Mouse (Mus musculus) layer of hippocampus, adult 11-12 months (tissue): Measurements from ENCODE around the gene Blvrb.

Experiments used
- DNase-seq: peaks from one replicate; pipeline ENCODE4 v3.0.0; 2022; ENCODE audit warnings: low spot score

Gene Blvrb

DNA sequence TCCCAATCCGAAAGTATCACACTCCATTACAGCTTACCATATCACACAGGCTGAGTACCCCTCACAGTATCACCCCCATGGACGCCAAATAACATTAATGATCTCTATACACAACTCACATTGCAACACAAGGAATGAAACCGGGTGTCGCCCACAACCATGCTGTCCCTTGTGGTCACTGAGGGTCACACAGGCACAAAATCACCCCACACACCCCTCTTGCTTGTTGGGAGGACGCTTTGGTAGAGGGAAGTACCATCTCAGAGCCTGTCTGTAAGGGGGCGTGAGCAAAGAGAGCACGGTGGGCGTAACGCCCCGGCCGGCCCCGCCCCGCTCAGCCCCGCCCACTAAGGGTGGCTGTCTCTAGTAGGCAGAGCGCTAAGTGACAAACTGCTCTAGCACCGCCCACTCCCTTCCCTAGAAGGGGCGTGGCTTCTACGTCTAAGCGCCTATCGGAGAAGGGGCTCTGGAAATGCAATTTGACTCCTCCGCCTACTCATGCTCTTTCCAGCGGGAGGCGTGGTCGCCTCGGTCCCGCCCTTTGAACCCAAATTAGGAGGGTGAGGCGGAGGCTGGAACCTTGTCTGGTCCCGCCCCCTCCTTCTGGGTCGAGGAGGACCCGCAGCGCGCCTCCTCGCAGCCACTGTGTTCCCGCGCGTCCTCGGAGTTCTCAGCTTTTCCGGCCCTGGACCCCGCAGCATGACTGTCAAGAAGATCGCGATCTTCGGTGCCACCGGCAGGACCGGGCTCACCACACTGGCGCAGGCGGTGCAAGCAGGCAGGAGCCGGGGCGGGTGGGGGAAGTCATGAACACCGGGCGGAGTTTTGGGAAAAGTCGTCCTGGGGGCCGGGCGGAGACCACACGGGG lies at the start of gene Blvrb, which contains the start of gene Sptbn4:
TSS of gene Blvrb (plus strand) at position 560 of the 868 bp plus-strand sequence.
TSS of gene Sptbn4 (minus strand) at position 268 of the 868 bp plus-strand sequence.
- DNase-seq: peak; percentile 99

DNA sequence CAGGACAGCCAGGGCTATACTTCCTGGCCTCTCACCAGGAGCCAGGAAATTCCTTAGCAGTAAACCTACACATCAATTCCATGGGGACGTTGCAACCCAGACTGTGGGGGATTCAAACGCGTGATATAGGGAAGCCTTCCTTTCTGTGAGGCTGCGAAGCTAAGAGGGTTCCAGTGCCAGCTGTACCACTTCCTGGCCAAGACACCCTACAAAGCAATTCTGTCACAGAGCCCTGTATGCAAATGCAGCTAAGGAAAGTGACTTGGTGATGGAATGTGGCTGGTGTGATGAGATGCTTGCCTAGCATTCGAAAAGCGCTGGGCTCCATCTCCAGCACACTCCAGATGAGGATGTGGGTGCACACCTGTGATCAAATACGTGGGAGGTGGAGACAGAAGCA lies 47.2 kb upstream of the Blvrb start:
- no peak for DNase-seq

DNA sequence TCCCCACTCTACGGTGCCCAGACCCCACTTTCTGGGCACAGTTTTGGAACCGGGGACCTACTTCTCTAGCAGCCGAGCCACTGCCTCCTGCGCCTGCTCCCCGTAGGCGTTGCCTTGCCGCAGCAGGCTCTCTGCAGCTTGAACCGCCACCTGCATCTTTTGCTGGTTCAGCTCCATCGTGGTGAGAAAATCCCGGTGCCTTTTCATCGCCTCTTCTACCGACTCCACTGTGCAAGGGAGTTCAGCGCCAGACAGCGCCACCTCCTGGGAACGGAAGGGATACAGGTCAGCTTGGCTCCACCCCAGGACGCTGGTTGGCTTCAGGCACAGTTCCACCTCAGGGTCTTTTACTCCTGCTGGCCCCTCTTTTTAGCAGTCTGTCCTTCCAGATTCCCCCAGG lies 45.1 kb upstream of the Blvrb start:
- DNase-seq: peak; percentile 74

DNA sequence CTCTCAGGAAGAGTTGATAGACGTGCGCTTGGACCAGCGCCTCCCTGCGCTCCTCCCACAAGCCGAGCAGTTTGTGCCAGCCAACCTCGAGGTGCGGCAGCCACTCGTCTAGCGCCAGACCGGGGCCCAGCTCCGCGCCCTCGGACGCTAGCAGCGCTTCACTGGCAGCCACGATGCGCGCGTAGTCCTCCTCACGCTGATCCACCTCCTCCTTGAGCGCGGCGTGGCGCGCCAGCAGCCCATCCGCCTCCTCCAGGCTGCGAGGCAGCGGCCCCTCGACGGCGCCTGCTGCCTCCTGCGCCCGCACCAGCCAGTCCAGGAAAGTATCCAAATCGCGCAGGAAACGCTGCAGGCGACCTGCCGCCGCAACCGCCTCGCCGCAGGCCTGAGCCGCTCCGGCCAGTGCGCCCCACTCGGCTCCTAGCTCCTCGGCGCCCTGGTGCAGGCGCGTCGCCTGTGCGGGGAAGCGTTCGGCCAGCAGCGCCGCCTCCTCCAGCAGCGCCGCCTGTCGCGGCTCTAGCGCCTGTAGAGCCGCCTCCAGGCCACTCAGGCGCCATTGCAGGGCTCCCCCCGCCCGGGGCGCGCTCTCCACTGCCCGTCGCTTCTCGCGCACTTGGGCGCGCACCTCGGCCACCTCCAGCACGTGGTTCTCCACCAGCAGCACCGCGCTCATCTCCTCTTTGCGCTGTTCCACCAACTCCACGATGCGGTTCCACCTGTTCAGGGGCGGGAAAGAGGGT lies 43.4 kb upstream of the Blvrb start:
- DNase-seq: no peak

DNA sequence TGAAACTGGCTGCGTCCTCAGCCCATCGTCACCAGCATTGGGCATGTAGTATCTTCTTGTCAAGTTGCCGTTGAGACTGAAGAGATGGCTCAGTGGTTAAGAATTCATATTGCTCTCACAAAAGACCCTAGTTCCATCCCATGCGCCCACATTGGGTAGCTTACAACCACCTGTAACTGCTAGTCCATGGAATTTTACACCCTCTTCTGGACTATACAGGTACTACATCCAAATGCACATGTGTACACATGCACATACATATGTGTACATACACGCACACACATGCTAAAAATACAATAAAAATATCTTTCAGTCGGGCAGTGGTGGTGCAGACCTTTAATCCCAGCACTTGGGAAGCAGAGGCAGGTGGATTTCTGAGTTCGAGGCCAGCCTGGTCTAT lies 41.3 kb upstream of the Blvrb start:
- DNase-seq: no peak

DNA sequence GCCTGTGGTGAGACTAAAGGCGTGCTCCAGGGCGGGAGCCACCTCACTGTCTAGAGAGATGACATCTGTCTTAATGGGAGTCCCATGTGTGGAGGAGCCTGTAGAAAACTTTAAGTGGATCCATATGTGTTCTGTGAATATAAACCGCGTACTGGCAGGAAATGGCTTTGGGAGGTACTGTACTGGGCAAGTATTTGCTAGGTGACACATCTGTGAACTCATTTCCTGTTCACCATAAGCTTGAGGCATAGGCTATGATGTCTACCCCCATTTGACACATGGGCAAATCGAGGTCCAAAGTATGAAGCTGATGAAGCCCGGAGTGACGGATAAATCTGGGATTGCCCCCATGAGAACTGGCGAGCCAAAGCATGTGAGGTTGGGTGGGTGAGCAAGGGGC lies 40.0 kb upstream of the Blvrb start:
- no peak for DNase-seq

DNA sequence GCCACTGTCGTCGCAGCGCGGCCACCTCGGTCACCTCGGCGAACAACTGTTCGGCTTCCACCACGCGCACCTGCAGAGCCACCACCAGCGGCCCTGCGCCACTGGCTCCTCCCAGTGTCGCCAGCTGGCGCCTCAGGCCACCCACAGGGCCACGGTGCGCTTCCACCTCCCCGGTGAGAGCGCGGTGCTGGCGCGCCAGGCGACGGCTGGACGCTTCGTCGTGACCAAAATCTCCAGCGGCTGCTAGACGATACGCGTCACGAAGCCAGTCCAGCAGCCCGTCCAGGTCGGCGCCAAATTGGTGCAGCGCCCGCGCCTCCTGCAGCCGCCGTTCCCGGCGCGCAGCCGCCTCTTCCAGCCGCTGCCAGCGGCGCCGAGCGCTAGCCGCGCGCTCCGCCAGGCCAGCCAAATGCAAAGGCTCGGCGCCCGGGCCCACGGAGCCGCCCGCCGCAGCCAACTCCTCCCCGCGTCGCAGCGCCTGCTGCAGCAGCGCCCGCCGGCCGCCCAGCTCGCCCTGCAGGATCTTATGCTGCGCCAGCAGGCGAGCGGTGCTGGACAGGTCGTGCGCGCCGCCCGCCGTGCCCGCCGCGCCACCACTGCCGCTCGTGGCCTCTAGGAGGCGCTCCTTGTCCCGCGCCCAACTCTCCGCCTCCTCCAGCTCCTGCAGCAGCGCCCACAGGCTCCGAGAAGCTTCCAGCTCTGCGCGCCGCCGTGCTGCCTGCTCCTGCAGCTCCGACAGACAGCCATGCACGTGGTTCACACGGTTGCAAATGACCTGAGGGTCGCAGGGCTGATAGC lies 39.2 kb upstream of the Blvrb start:
- DNase-seq: peak; percentile 70

DNA sequence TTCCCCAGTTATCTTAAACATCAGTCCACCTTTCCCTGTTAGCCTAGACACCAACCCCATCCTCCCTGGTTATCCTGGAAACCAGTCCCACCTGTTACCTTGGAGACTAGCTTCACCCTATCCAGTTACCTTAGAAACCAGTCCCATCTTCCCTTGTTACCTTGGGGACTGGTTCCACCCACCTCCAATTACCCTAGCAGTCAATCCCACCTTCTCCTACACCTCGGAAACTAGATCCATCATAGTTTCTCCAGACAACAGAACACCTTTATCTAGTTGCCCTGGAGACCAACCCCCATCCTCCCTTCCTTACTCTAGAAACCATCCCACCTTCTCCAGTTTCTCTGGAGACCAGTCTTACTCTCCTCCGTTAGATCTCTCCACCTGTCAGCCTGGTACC lies 30.6 kb upstream of the Blvrb start:
- DNase-seq: no peak

DNA sequence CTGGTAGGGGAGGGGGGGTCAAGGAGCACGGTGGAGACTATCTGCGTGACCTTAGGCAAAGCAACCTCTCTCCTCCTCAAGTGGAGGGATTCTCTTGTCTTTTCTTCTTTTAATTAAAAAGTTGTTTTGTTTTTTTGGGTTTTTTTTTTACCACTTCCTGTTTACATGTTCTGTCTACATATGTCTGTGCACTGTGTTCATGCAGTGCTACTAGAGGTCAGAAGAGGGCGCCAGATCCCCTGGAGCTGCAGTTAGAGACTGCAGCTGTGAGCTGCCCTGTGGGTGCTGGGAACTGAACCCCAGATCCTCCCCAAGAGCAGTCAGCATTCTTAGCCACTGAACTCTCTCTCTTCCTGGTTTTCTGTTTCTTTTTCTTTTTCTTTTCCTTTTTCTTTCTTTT lies 28.7 kb upstream of the Blvrb start:
- DNase-seq: no peak

DNA sequence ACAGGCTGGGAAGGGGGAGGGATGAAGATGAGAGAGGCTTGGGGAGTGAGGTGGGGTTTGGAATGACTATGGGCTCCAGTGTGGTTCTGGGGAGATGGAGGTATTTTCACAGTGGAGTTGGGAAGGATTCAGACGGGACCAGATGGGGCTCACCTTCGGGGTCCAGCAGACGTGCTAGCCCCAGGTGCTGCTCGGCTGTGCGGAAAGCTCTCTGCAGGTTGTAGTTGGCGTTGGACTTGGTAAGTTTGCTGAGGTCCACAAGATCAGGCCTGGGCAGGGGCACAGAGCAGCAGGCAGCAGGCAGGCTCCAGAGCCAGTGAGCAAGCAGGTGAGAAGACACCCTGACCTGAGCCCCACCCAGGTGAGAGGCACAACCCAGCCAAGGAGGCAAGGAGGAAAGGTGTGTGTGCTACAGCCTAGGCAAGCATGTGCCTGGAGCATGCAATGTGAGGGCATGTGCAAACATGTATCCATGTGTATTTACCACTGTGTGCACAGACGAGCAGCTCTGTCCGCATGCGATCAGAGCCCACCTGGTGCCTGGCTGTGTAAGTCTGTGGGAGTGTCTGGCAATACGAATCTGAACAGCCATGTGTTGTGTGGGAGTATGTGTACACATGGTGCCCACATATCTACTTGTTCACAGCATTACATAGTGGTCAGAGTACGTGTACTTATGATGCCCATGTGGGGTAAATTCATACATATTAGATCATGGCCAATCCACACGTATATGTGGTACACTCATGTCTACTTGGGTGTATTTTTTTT lies 24.0 kb upstream of the Blvrb start:
- peak; percentile 41 for DNase-seq

DNA sequence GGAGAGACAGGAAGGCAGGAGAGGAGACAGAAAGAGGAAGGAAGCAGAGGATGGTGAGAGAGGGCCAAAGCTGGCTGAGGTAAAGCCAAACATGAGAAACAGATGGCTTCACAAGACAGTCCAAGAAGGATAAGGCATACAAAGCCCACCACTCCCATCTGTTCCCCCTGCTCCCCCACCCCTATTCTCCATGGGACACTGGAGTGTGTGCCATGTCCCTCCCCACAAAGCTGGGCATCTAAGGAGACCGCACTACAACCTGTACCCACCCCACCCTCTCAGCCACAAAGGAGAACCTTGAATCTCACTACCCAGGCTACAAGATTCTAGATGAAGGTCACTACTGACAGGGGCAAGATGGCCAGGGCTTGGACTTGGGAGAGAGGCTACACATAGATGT lies 20.4 kb upstream of the Blvrb start:
- DNase-seq: no peak

DNA sequence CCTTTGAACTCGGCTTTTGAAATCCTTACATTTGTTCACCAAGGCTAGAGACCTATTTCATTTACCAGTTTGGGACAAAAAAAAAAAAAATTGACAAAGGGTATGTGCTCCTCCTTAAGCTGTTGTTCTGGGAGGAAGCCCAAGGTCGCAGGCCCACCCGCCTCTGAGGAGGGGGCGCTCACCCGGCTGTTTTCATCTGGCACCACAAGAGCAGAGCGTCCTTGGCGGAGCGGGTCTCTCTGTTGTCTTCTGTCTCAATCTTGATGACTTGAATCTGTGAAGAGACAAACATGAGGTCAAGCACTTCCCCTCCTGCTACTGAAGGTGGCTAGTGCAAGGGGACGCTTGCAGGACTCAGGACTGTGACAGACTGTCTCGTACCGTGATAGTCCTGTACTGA lies 19.8 kb upstream of the Blvrb start:
- DNase-seq: no peak

DNA sequence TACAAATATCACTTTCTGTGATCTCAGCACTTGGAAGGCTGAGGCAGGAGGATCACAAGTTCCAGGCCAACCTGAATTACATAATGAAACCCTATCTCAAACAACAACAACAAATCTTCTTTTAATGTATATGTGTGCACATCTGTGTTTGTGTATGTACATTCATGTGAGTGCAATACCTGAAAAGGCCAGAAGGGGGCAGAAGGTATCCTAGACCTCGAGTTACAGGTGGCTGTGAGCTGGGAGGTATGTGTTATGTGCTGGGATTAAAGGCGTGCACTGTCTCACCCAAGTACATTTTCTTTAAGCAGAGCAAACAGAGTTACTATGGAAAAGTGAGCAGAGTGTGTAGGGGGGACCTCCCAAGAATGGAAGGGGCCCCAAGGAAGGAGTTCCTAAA lies 18.6 kb upstream of the Blvrb start:
- no peak for DNase-seq

DNA sequence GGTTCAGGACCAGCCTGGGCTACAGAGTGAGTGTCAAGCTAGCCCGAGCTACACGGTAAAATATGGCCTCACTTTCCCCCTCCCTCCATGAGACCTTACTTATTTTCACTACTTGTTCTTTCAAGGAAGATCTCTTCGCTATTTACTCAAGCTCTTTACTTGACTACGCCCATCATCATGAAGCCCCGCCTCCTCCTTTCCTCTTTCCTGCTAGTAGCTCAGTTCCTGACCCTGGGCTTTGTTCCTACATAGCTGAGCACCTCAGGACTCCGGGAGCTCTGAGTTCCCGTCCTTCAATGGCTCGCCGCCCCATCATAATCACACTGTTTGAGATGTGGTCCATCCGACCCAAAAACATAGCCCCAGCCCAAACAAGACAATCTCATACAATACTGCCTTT lies 14.4 kb upstream of the Blvrb start:
- no peak for DNase-seq

DNA sequence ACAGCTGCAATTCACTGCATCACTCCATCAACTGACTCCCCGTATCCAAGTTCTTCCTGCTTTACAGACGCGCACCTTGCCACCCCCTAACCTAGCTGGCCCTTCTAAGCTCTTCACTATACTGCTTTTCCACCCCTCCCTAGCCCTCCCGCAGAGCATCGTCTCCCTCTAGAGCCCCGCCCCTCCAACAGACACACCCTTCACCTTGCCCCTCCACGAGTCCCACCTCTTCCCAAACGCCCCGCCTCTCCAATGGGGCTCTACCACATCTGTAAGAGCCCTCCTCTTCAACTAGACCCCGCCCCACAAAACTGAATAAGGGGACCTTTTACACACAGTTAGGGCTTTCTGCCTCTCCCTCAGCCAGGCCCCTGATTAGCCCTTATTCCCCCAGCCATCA lies 14.0 kb upstream of the Blvrb start:
- DNase-seq: no peak

DNA sequence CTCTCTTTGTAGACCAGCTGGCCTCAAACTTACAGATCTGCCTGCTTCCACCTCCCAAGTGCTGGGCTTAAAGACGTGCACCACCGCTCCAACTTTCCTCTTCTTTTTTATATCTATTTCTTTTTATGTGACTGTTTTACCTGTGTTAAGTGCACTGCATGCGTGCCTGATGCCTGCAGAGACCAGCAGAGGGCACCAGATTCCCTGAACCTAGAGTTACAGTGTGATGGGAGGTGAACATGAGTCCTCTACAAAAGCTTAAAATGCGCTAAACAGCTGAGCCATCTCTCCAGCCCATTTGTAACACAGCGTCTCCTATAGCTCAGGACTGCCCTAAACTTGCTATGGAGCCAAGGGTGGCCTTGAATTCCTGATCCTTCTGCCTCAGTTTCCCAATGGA lies 10.2 kb upstream of the Blvrb start:
- no peak for DNase-seq

DNA sequence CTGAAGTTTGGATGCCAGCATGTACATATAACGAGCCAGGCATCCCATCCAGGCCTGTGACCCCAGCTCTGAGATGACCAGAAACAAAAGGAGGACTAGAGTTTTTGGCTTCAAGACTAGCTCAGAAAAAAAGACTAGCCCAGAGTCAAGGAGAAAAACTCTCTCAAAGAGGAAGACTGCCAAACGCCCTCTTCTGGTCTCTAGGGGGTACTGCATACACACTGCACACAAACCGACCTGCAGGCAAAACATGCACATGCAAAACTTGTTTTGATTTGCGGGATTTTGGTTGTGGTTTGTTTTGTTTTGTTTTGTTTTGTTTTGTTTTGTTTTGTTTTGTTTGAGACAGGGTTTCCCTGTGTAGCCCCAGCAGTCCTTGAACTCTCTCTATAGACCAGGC lies 7.8 kb upstream of the Blvrb start:
- DNase-seq: no peak

DNA sequence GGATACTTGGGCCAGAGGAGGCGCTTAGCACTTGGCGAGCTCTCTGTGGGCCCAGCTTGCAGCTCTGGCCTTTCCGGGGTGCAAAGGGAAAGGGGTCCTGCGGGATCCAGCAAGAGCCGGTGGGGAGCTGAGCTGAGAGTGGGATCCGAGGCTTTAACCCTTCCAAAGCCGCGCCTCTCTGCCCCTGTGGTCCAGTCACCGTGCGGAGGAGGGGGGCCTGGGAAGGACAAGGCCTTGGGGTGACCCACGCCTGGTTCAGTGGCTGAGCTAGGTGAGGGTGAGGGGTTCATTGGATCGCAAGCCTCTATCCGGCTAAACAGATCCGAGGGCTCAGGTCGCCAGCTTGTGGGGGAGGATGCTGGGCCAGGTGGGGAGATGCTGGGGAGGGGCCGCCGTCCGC lies 1.7 kb upstream of the Blvrb start:
- no peak for DNase-seq

DNA sequence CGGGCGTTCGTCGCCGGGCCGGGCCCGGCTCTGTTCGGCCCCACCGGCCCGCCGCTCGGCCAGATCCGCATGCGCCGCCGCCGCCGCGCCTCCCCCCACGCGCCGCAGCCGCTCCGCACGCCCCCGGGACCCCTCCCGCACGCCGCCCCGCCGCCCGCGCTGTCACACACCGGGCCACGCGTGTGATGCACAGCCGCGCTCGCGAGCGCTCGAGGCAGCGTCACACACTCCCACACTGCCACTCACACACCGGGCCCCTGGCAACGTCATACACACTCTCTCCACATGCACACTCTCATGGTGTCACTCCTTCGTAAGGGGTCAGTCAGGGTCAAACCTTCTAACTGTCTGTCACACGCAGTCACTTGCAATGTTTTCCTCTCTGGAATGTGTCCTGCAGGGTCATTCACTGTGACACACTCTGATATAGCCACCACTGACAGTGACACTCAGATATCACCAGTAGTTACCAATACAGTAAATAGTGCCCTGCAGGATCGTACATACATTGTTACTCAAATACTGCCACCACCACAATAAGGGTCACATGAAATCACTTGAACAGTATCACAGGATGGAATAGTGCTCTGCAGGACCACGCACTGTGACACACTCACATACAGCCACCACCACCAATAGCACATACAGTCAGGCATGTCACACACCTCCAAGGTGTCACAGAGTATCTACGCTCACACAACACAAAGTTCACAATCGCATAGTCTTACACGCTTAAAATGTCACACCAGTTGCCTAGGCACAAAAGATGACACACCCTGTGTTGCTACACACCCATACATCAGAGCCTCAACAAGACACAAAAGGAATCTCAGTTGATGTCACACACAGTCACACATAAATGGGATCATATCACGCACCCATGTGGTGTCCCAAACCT lies 1.0 kb upstream of the Blvrb start:
- peak; percentile 66 for DNase-seq

DNA sequence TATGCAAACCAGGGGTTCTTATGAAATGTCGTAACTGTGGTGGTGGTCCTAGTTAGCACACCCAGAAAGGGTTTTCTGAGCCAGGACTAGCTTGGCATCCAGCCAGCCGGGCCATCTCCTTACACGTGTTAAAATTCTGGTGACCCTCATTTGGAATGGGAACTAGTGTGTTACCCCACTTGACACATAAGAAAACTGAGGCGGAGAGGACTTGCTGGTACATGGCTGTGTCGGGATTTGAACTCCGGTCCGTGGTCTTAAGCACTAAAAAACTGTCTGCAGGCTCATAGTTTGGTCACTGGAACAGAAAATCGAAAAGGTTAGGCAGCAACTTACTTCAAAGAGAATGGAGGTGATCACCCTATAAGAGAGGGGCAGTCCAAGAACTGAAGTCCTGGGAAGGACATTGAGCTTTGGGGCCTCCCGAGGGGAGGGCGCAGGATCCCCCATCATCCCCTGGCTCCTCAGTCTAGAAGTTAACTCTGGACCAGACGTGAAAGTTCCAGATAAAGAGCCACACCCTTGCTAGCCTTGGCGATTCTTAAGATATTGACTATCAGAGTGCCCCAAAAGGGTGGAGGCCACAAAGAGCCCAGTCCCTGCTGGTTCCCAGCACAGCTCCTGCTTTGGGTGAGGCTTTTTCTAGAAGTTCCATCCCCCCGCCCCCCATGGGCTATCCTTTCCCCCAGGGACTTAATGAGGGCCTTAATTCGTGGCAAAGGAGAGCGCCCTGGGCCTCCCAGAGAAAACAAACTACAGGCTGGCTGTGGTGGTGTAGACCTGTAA lies 836 bp downstream of the Blvrb start:
- DNase-seq: peak; percentile 50
